Mouse (Mus musculus) liver, adult 2 months (tissue): Measurements from ENCODE around the gene Gm19935. TPM values are rescaled to one million over a fixed set of nuclear protein-coding genes. Genes with fewer than 3 reads are reported as not detected.
A peak's percentile ranks its signal among the peaks of the same experiment; 100 is the strongest.

ENCODE experiments used
- DNase-seq: peaks from one replicate; pipeline ENCODE4 v3.0.0-alpha.2; 2011; ENCODE audit warnings: low read depth, low spot score; ENCODE audit errors: extremely low read depth
- H3K27ac ChIP-seq: fragments of 200-500 bp; replicated peaks from 2 replicates; pipeline ENCODE4 v1.5.1; 2012; ENCODE audit warnings: low read depth, mild to moderate bottlenecking, control low read depth, inconsistent platforms, low read length; ENCODE audit not compliant: insufficient read depth
- H3K27me3 ChIP-seq: fragments of 200-500 bp; 2 replicates; pipeline ENCODE4 v1.6.1; 2012; ENCODE audit warnings: mild to moderate bottlenecking, moderate library complexity, low read length, inconsistent platforms; ENCODE audit not compliant: control insufficient read depth, insufficient read depth
- H3K36me3 ChIP-seq: fragments of 200-500 bp; 2 replicates; pipeline ENCODE4 v1.6.1; 2012; ENCODE audit warnings: low read length, inconsistent platforms; ENCODE audit not compliant: control insufficient read depth, insufficient read depth
- H3K4me1 ChIP-seq: fragments of 200-500 bp; 2 replicates; pipeline ENCODE4 v1.6.1; 2011; ENCODE audit warnings: low read length; ENCODE audit not compliant: control insufficient read depth, insufficient read depth
- H3K4me3 ChIP-seq: fragments of 200-500 bp; 2 replicates; pipeline ENCODE4 v1.5.1; 2011; ENCODE audit warnings: low read depth, mild to moderate bottlenecking, control low read depth, low read length, moderate library complexity; ENCODE audit not compliant: insufficient read depth
- H3K79me2 ChIP-seq: fragments of 200-500 bp; 2 replicates; pipeline ENCODE4 v1.6.1; 2012; ENCODE audit warnings: inconsistent platforms, mild to moderate bottlenecking, low read length, moderate library complexity; ENCODE audit not compliant: control insufficient read depth, insufficient read depth
- H3K9ac ChIP-seq: fragments of 200-500 bp; 2 replicates; pipeline ENCODE4 v1.6.1; 2012; ENCODE audit warnings: low read depth, mild to moderate bottlenecking, control low read depth, inconsistent platforms, low read length
- CTCF ChIP-seq: fragments of 200-500 bp; IDR thresholded peaks from 2 replicates; pipeline ENCODE4 v1.5.1; 2011; ENCODE audit warnings: low read depth, low read length, control low read depth
- POLR2A ChIP-seq: fragments of 200-500 bp; IDR thresholded peaks from 2 replicates; pipeline ENCODE4 v1.6.1; 2011; ENCODE audit warnings: low read length, control low read depth; ENCODE audit not compliant: insufficient read depth; ENCODE audit errors: extremely low read depth
- WGBS: fragments of 180-500 bp; shearing (Covaris S2); methylation state at CpG from one replicate; pipeline ENCODE4 v1.1.7; 2018; 5-methylcytosine and 5-hydroxymethylcytosine counted together
- polyA plus RNA-seq: library from polyadenylated mRNA; depleted of rRNA; stranded (reverse); fragments of >200 nt; gene quantifications from 2 replicates; pipeline ENCODE4 v1.2.3, GENCODE M21; 2012
- total RNA-seq: library from RNA; depleted of rRNA; stranded (reverse); fragments of >200 nt; gene quantifications from 2 replicates; pipeline ENCODE4 v1.2.3, GENCODE M21; 2014

Gene Gm19935
- total and polyA plus RNA-seq, 2 experiments, result 0.09 TPM; not detected in 1

DNA sequence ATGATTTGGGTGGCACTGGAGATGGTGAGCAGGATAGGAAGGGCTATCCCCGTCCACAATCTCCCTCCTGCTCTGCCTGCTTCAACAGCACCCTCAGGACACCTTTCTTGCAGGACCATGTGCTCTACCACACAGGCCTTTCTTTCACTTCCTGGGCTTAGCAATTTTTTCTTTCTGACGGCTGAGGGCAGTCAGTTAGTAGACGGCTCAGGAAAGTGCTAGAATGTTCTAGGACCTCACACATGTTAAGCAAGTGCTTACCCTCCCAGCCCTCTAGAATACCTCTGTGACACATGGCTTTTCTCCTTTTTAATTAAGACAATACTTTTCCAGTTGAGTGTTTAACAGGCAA lies 17.1 kb upstream of the Gm19935 start:
- H3K9ac ChIP-seq, result no peak overlapping the region
- no peaks in the 10 kb centered on the region for H3K27me3 ChIP-seq
- H3K36me3 ChIP-seq, result no peaks in the 10 kb centered on the region
- peak overlapping the region; percentile 29 for H3K27ac ChIP-seq
- no peak overlapping the region for H3K4me3 ChIP-seq
- 85% methylated on average over 3 of the region's 3 CpGs for WGBS
- TF ChIP-seq POLR2A (no peak), CTCF (no peak)
- DNase-seq, result no peak
- peaks cover 33% of the 10 kb centered on the region for H3K4me1 ChIP-seq
- peaks cover 9% of the 10 kb centered on the region; the same call in 1 of the 2 replicates for H3K79me2 ChIP-seq

GRCm38 (mm10) chr8:90833628-90834320 lies 16.6 kb upstream of the Gm19935 start:
- H3K27ac ChIP-seq, result peak overlapping the region; percentile 61
- WGBS, result 77% methylated on average over 6 of the region's 6 CpGs
- peak; percentile 40 for DNase-seq

DNA sequence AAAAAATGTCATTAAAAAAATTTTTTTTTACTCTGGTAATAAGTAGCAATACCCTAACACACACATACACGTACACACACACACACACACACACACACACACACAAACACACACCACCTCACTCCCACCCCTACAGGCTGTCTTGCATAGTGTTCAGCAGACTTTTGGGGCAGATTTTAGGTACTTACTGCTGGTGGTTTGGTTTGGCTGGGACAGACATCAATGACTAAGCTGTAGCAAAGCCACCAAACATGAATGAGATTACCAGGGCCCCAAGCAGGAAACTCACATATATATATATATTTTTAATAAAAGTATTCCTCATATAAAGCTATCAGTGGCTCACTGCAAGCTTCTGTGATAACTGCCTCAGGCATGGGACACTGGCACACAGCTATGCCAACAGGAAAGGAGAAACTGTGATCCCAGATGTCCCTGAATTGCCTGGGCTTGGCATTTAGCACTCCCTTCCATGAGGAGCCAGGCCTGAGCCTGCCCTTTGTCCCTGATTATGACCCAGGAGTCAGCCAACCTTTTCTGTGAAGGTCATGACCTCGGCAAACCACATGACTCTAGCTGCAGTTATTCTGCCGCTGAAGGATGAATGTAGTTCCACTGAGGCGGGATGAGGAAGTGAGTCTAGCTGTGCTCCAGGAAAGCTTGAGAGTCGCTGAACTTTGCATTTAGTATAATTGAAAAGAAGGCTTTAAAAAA lies 15.5 kb upstream of the Gm19935 start:
- DNase-seq, result peak; percentile 98

More at GRCm38 (mm10) chr8:90833628-90834320, 16.6 kb upstream of the Gm19935 start:
- H3K4me3 ChIP-seq, result no peak overlapping the region
- peaks cover 9% of the 10 kb centered on the region; the same call in 1 of the 2 replicates for H3K79me2 ChIP-seq
- peak overlapping the region; percentile 22; the same call in 1 of the 2 replicates for H3K9ac ChIP-seq
- no peaks in the 10 kb centered on the region for H3K36me3 ChIP-seq
- H3K27me3 ChIP-seq, result no peaks in the 10 kb centered on the region
- H3K4me1 ChIP-seq, result peaks cover 31% of the 10 kb centered on the region
- TF ChIP-seq POLR2A (no peak), CTCF (no peak)

GRCm38 (mm10) chr8:90830980-90831379 lies 13.8 kb upstream of the Gm19935 start:
- Histone ChIP-seq H3K79me2 (peaks cover 9% of the 10 kb centered on the region; the same call in 1 of the 2 replicates), H3K9ac (no peak overlapping the region), H3K27me3 (no peaks in the 10 kb centered on the region), H3K27ac (peak overlapping the region; percentile 64), H3K4me3 (no peak overlapping the region), H3K36me3 (no peaks in the 10 kb centered on the region), H3K4me1 (peaks cover 31% of the 10 kb centered on the region)
- peak; percentile 27 for DNase-seq
- 30% methylated on average over 8 of the region's 8 CpGs for WGBS
- TF ChIP-seq CTCF, result no peak
- no peak for TF ChIP-seq POLR2A

More for the DNA sequence above, 15.5 kb upstream of the Gm19935 start:
- H3K4me1 ChIP-seq, result peaks cover 31% of the 10 kb centered on the region
- H3K36me3 ChIP-seq, result no peaks in the 10 kb centered on the region
- H3K4me3 ChIP-seq, result no peak overlapping the region
- TF ChIP-seq CTCF, result no peak
- no peak for TF ChIP-seq POLR2A
- WGBS, result 14% methylated on average over 5 of the region's 5 CpGs
- peaks cover 9% of the 10 kb centered on the region; the same call in 1 of the 2 replicates for H3K79me2 ChIP-seq
- no peaks in the 10 kb centered on the region for H3K27me3 ChIP-seq
- peak overlapping the region; percentile 69 for H3K27ac ChIP-seq
- 0 out of 2 replicates have a peak overlapping the region, but pooled peaks have one; percentile 20 for H3K9ac ChIP-seq

DNA sequence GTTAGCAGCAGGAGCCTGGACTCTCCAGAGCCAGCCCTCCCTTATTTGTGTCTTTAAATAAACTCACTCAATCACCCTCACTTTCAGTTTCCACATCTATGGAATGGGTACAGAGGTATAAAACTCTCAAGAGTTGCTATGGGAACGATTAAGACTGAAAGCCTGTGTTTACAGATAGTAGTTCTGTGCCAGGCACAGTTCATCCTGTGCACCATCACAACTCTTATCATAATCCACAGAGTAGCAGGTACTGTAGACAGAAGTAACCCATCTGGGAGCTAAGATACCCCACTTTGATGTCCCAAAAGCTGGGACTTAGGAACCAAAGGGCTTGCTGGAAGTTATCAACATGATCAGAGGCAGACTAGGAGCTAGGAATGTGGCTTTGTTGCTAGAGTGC lies 12.6 kb upstream of the Gm19935 start:
- 12% methylated on average over 1 of the region's 1 CpGs for WGBS
- no peak overlapping the region; the same call in 1 of the 2 replicates for H3K9ac ChIP-seq
- peak; percentile 77 for DNase-seq
- H3K27ac ChIP-seq, result peak overlapping the region; percentile 66
- TF ChIP-seq CTCF, result no peak
- TF ChIP-seq POLR2A, result no peak
- H3K4me1 ChIP-seq, result peaks cover 34% of the 10 kb centered on the region
- H3K36me3 ChIP-seq, result no peaks in the 10 kb centered on the region
- H3K4me3 ChIP-seq, result no peak overlapping the region
- peaks cover under 1% of the 10 kb centered on the region; the same call in 1 of the 2 replicates for H3K79me2 ChIP-seq
- no peaks in the 10 kb centered on the region for H3K27me3 ChIP-seq
